Mouse (Mus musculus) CH12.LX (cell line): ENCODE measurements at regions not wholly inside any gene's neighbourhood (a gene's known extent, or its start where the extent isn't known, plus 50 kb on each side); places are given as distances from the start of the nearest gene placed in this dataset.

ENCODE experiments used
- DNase-seq: peaks from one replicate; pipeline ENCODE4 v3.0.0-alpha.2; 2013; ENCODE audit errors: extremely low read depth
- H3K27ac ChIP-seq: 2 replicates; pipeline ENCODE4 v1.5.1; 2012; ENCODE audit warnings: low read depth, mild to moderate bottlenecking, control low read depth, moderate library complexity; ENCODE audit not compliant: insufficient read depth
- H3K27me3 ChIP-seq: replicated peaks from 2 replicates; pipeline ENCODE3; 2012; ENCODE audit warnings: inconsistent platforms
- H3K36me3 ChIP-seq, 2 experiments: replicated peaks in 1 of 2; 2 replicates each; pipeline versions ENCODE3 to v1.6.1; 2012; ENCODE audit warnings: inconsistent platforms in 1 of 2, low read length in 1 of 2, mild to moderate bottlenecking in 1 of 2, mixed read lengths in 1 of 2, moderate library complexity in 1 of 2; ENCODE audit not compliant: control insufficient read depth in 1 of 2, insufficient read depth in 1 of 2
- H3K4me1 ChIP-seq, 2 experiments: 2 replicates each; pipeline ENCODE4 v1.6.1; 2012; ENCODE audit warnings: inconsistent platforms in 1 of 2, moderate library complexity in 1 of 2; ENCODE audit not compliant: insufficient read depth in 2 of 2, control insufficient read depth in 1 of 2
- H3K4me2 ChIP-seq: 2 replicates; pipeline ENCODE4 v1.6.1; 2012; ENCODE audit warnings: low read depth, mild to moderate bottlenecking, control low read depth; ENCODE audit not compliant: poor library complexity, insufficient read depth, severe bottlenecking
- H3K4me3 ChIP-seq, 3 experiments: fragments of 150-350 bp in 1 of 3; sonication (generic) in 1 of 3; replicated peaks in 1 of 3; 2 replicates each; pipeline versions ENCODE3 to v1.5.1; 2011 to 2012; ENCODE audit warnings: low read depth in 2 of 3, low read length in 2 of 3, mild to moderate bottlenecking in 2 of 3, moderate library complexity in 2 of 3, control low read depth in 1 of 3, improper control_type of control experiment in 1 of 3, inconsistent platforms in 1 of 3, mixed read lengths in 1 of 3; ENCODE audit not compliant: poor library complexity in 1 of 3
- H3K79me2 ChIP-seq: replicated peaks from 2 replicates; pipeline ENCODE4 v1.6.1; 2012; ENCODE audit warnings: mild to moderate bottlenecking, moderate library complexity; ENCODE audit not compliant: control insufficient read depth, poor library complexity, insufficient read depth, severe bottlenecking; ENCODE audit errors: extremely low read depth
- H3K9ac ChIP-seq: 2 replicates; pipeline ENCODE4 v1.6.1; 2012; ENCODE audit warnings: low read depth, mild to moderate bottlenecking, control low read depth, moderate library complexity; ENCODE audit not compliant: insufficient read depth
- H3K9me3 ChIP-seq: replicated peaks from 2 replicates; pipeline ENCODE3; 2012; ENCODE audit warnings: low read length, inconsistent platforms, mixed read lengths
- BHLHE40 ChIP-seq: IDR thresholded peaks from 2 replicates; pipeline ENCODE4 v1.6.1; 2011; ENCODE audit warnings: mild to moderate bottlenecking, low read depth, low read length, improper control_type of control experiment
- CTCF ChIP-seq, 2 experiments: IDR thresholded peaks in 1 of 2; conservative IDR thresholded peaks in 1 of 2; 2 replicates each; pipeline ENCODE4 v1.5.1; 2011 to 2012; ENCODE audit warnings: low read depth in 2 of 2, low read length in 2 of 2, improper control_type of control experiment in 1 of 2, inconsistent platforms in 1 of 2, mild to moderate bottlenecking in 1 of 2, moderate library complexity in 1 of 2
- ELF1 ChIP-seq: IDR thresholded peaks from 2 replicates; pipeline ENCODE4 v1.6.1; 2014; ENCODE audit warnings: low read depth, mild to moderate bottlenecking, inconsistent platforms, low read length, improper control_type of control experiment
- EP300 ChIP-seq: IDR thresholded peaks from 2 replicates; pipeline ENCODE4 v1.6.1; 2011; ENCODE audit warnings: low read length, improper control_type of control experiment
- ETS1 ChIP-seq: conservative IDR thresholded peaks from 2 replicates; pipeline ENCODE4 v1.6.1; 2012; ENCODE audit warnings: low read depth, mild to moderate bottlenecking, inconsistent platforms, low read length, improper control_type of control experiment, moderate library complexity
- HCFC1 ChIP-seq: IDR thresholded peaks from 2 replicates; pipeline ENCODE4 v1.6.1; 2012; ENCODE audit warnings: low read depth, mild to moderate bottlenecking, inconsistent platforms, low read length, improper control_type of control experiment
- IRF4 ChIP-seq: IDR thresholded peaks from 2 replicates; pipeline ENCODE4 v1.6.1; 2014; ENCODE audit warnings: low read depth, mild to moderate bottlenecking, inconsistent platforms, low read length, improper control_type of control experiment
- JUN ChIP-seq: IDR thresholded peaks from 2 replicates; pipeline ENCODE4 v1.6.1; 2011; ENCODE audit warnings: low read depth, mild to moderate bottlenecking, low read length, improper control_type of control experiment, moderate library complexity; ENCODE audit not compliant: insufficient read depth
- JUND ChIP-seq: conservative IDR thresholded peaks from 2 replicates; pipeline ENCODE4 v1.6.1; 2011; ENCODE audit warnings: low read depth, low read length, improper control_type of control experiment
- KAT2A ChIP-seq: IDR thresholded peaks from 2 replicates; pipeline ENCODE4 v1.6.1; 2012; ENCODE audit warnings: low read length, improper control_type of control experiment, inconsistent platforms; ENCODE audit not compliant: insufficient replicate concordance
- MEF2A ChIP-seq: IDR thresholded peaks from 2 replicates; pipeline ENCODE4 v1.6.1; 2014; ENCODE audit warnings: low read depth, mild to moderate bottlenecking, inconsistent platforms, low read length, improper control_type of control experiment, borderline replicate concordance
- MYC ChIP-seq: IDR thresholded peaks from 2 replicates; pipeline ENCODE4 v1.6.1; 2011; ENCODE audit warnings: low read depth, mild to moderate bottlenecking, improper control_type of control experiment, low read length
- NELFE ChIP-seq: IDR thresholded peaks from 2 replicates; pipeline ENCODE4 v1.6.1; 2011; ENCODE audit warnings: low read depth, low read length, improper control_type of control experiment
- POLR2AphosphoS2 ChIP-seq: IDR thresholded peaks from 2 replicates; pipeline ENCODE4 v1.6.1; 2011; ENCODE audit warnings: low read depth, low read length, improper control_type of control experiment
- USF2 ChIP-seq: conservative IDR thresholded peaks from 2 replicates; pipeline ENCODE4 v1.6.1; 2011; ENCODE audit warnings: low read depth, low read length, improper control_type of control experiment
- ZKSCAN1 ChIP-seq: IDR thresholded peaks from 2 replicates; pipeline ENCODE4 v1.6.1; 2012; ENCODE audit warnings: low read depth, inconsistent platforms, low read length, improper control_type of control experiment, borderline replicate concordance
- ZMIZ1 ChIP-seq: IDR thresholded peaks from 2 replicates; pipeline ENCODE4 v1.6.1; 2012; ENCODE audit warnings: low read depth, mild to moderate bottlenecking, inconsistent platforms, low read length, improper control_type of control experiment
- dilution Hi-C: fragments of 300-500 bp; cut with MboI; formaldehyde crosslinking; loops from 2 replicates; pipeline ENCODE4 v1.14.3; 2020; ENCODE audit warnings: low sequenced_read_pairs; ENCODE audit not compliant: extremely low pct_unique_long_range_greater_than_20kb, extremely low pct_ligation_motif_present
- in situ Hi-C: fragments of 300-500 bp; cut with MboI; formaldehyde crosslinking; loops from 3 replicates; pipeline ENCODE4 v1.14.3; 2019; ENCODE audit warnings: low sequenced_read_pairs, low pct_ligation_motif_present, low pct_unique_long_range_greater_than_20kb, mixed read lengths

DNA sequence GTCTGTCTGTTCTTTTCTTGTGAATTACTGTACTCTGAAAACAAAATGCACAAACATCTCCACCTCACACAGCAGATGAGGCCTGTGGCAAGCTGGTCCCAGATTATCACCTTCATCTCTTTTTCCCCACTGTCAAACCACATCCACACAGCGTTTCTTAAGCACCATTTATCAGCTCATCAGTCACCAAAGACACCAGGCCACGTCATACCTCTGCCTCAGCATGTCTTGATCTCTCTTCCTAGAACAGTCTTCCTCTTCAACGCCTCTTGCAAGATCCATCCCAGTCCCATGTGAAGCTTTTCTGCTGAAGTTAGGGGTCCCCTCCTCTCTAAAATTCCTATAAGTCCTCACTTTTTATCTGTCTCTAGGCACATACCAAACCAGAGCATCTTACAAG, 340.8 kb upstream of the Acvr2a start:
- dilution Hi-C loops (no loop called here), in situ Hi-C loops (no loop called here)
- DNase-seq = no peak
- Histone ChIP-seq H3K79me2 (no peaks in the 10 kb centered on the region), H3K4me3 (no peak overlapping the region), H3K9me3 (no peaks in the 10 kb centered on the region), H3K27me3 (no peaks in the 10 kb centered on the region), H3K4me2 (no peak overlapping the region), H3K9ac (no peak overlapping the region), H3K4me1 (no peaks in the 10 kb centered on the region), H3K27ac (no peak overlapping the region), H3K36me3 (no peaks in the 10 kb centered on the region)
- TF ChIP-seq JUND (no peak), CTCF (conservative IDR thresholded peaks at IDR 0.05 in 1 of 2, IDR thresholded peaks at IDR 0.05 in 1 of 2; ENCODE audit: low read depth in 2 of 2, low read length in 2 of 2) (no peak), JUN (no peak), ETS1 (no peak), ELF1 (no peak), ZMIZ1 (no peak), MEF2A (no peak)

DNA sequence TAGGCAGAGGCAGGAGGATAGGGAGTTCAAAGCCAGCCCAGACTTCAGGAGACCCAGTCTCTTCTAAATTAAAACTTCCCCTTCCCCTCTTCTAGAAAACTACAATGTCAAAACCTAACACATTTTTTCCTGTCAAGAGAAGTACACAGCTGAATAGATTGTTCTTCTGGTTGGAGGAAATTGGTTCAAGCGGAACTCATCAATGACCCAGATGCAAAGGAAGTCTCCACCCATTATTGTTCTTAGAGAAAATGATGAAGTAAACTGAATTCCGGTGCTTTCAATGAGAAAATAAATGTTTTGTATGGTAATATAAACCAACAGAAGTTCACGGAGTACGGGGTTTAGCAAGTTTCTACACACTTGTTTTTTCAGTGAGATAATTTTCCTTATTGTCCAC, 339.3 kb upstream of the Acvr2a start:
- no peak overlapping the region for H3K9ac ChIP-seq
- DNase-seq = no peak
- in situ Hi-C loops (no loop called here), dilution Hi-C loops (no loop called here)
- TF ChIP-seq MYC (no peak), ELF1 (no peak), POLR2AphosphoS2 (no peak), KAT2A (no peak), IRF4 (no peak), EP300 (no peak), JUN (no peak), ZKSCAN1 (no peak), USF2 (no peak), BHLHE40 (no peak), NELFE (no peak), HCFC1 (no peak)
- H3K9me3 ChIP-seq = no peaks in the 10 kb centered on the region
- no peak overlapping the region for H3K27ac ChIP-seq
- H3K36me3 ChIP-seq = no peaks in the 10 kb centered on the region
- H3K79me2 ChIP-seq = no peaks in the 10 kb centered on the region
- H3K4me3 ChIP-seq = no peak overlapping the region
- no peak overlapping the region for H3K4me2 ChIP-seq
- no peaks in the 10 kb centered on the region for H3K27me3 ChIP-seq
- H3K4me1 ChIP-seq = no peaks in the 10 kb centered on the region
